Mouse (Mus musculus): ENCODE data around the gene Map3k3. TPM values are rescaled to one million over a fixed set of nuclear protein-coding genes. Genes with fewer than 3 reads are reported as not detected.
A peak's percentile ranks its signal among the peaks of the same experiment; 100 is the strongest.
"Not testable (repeated sequence)": the region's sequence is repeated elsewhere in the genome, so short reads cannot be mapped to it uniquely, and the experiment has no call there.

Map3k3 gene
- 10 to 100 TPM; 20.6 to 20.8 TPM for total RNA-seq (2021)
- long read RNA-seq, experiment 1, partial matches to known transcripts = 0 of 3 reads
- long read RNA-seq, experiment 1, other reads (novel, unspliced or antisense) = 3 of 3 reads
- long read RNA-seq, experiment 2, partial matches to known transcripts = 0 of 6 reads
- long read RNA-seq, experiment 2, other reads (novel, unspliced or antisense) = 4 of 6 reads

DNA sequence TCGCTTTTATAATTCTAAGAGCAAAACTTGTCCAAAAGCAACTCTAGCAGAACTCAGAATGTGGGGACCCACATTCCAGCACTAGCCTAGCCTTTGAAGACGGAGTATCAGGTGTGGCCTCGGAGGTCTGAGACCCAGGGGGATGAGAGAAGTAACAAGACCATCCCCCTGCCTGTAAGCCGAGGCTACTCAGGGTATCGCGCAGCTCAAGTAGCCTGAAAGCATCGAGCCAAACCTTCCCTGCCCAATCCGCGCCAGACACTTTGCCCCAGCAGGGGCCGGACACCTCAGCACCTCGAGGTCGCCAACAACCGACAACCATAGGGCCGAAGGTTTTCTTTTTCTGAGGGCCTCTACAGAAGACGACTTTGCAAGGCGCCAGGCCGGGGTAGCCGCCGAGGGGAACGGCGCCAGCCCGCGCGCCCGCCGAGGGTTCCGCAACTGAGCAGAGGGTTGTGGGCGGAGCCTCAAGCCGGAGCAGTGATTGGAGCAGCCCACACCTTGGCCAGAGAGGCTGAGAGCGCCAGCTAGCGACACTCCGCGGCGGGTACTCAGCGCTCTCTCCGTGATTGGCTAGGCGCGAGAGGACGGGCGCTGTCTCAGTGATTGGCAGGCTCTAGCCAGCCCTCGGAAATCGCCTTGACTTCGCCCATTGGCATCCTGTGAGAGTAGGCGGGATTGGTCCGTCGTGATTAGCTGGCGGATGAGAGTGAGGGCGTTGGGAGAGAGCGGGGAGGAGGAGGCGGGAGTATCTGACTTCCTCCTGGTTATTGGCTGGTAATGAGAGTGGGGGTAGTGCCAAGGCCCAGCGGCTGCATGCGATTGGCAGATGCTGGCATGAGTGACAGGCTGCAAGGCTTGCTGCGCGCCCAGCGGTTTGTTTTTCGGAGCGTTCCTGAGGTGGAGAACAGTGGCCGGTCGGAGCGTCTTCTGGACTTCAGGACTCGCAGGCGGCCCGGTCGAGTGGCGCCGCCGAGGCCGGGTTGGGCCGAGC lies at the start of gene Map3k3:
TSS of gene Map3k3 (plus strand) at position 906 of the 994 bp plus-strand sequence.
- intact Hi-C loops (cut with DNase I) = no loop called here
- peak; percentile 96 to 98 for DNase-seq

GRCm38 (mm10) chr11:106034986-106035385 lies 49.4 kb upstream of the Map3k3 start:
- no peak for DNase-seq
- intact Hi-C loops (cut with DNase I) = no loop called here

- intact Hi-C loops (cut with DNase I) = no loop called here
- peak; percentile 91 to 100 for DNase-seq
These were observed 47.6 kb upstream of the Map3k3 start, which contains the start of gene Dcaf7 for GRCm38 (mm10) chr11:106036548-106037417. Dcaf7 (plus strand) TSS chr11:106036872.

DNA sequence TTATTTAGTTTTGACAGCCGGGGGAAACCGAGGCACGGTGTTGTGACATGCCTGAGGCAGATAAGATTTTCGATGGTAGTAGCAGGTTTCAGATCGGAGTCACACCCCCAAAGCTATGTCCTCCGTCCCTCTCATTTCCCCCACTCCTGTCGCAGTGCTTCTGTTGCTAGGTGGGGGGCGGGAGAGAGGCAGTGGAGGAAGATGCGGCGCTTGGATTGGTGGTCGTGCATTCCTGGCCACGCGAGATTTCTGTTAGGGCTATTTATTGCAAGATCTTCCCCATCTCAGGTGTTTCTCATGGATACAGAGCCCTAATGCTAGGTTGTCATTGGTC lies 47.0 kb upstream of the Map3k3 start:
- intact Hi-C loops (cut with DNase I) = no loop called here
- no peak for DNase-seq

GRCm38 (mm10) chr11:106044349-106044748 lies 40.1 kb upstream of the Map3k3 start:
- intact Hi-C loops (cut with DNase I) = no loop called here
- DNase-seq = no peak

DNA sequence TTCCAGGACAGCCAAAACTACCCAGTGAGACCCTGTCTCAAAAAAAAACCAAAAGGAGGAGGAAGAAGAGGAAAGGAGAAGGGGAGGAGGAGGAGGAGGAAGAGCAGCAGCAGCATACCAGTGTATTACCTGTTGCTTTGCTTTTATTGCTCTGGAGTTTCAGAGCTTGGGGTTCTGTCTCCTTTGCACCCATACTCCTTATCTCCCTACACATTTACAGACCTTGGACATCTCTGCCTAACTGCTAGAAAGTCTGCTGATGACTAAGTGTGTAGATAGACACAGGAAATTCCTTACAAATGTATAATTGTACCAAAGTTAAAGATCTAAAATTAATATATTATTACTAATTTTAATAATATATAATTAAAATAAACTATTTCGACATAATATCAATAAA lies 39.2 kb upstream of the Map3k3 start:
- intact Hi-C loops (cut with DNase I) = no loop called here
- no peak for DNase-seq

DNA sequence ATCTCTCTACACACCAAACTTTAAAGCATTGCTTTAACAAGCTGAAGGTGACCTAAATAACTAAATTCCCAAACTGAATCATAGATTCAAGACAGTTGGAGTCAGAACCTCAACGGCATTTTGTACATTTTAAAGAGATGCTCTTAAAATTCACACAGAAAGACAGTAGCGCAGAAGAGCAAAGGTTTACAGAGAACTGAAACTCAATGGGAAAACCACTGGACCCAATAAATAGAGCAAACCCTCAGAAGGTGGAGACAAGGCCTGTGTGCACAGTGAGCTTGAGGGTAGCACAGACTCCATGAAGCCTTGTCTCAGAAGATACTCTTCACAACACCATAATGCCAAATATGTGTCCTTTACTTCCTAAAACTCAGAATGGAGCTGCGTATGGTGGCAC lies 38.6 kb upstream of the Map3k3 start:
- intact Hi-C loops (cut with DNase I) = no loop called here
- no peak for DNase-seq

GRCm38 (mm10) chr11:106046584-106046983 lies 37.8 kb upstream of the Map3k3 start:
- intact Hi-C loops (cut with DNase I) = no loop called here

DNA sequence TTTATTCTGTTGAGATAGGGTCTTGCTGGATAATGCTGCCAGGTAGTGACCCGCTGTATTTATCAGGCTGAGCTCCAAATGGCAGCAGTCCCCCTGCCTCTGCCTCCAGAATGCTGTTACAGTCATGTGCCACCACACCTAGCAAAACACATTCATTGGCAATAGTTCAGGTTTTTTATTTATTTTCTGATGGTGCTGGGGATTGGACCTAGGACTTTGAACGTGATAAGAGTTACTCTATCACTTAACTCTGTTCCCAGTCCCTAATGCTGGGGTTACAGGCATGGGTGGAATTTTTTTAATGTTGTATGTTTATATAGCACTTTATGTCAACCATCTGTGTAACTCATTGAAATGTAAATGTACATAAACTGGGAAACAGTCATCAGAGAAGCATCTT lies 30.5 kb upstream of the Map3k3 start:
- intact Hi-C loops (cut with DNase I) = no loop called here
- no peak for DNase-seq

More at GRCm38 (mm10) chr11:106046584-106046983, 37.8 kb upstream of the Map3k3 start:
- DNase-seq = no peak

DNA sequence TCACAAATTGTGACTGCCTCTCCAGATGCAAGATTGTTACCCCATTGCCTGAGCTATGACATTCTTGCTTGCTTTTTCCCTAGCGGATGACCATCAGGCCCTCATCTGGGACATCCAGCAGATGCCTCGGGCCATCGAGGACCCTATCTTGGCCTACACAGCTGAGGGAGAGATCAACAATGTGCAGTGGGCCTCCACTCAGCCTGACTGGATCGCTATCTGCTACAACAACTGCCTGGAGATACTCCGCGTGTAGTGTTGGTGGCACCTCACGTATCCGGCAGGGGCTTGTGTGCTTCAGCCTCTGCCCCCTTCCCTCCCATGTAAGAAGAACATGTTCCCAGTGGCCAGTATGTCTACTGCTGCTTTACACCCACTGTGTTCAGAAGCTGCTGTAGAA lies 29.8 kb upstream of the Map3k3 start:
- DNase-seq = no peak
- intact Hi-C loops (cut with DNase I) = no loop called here

DNA sequence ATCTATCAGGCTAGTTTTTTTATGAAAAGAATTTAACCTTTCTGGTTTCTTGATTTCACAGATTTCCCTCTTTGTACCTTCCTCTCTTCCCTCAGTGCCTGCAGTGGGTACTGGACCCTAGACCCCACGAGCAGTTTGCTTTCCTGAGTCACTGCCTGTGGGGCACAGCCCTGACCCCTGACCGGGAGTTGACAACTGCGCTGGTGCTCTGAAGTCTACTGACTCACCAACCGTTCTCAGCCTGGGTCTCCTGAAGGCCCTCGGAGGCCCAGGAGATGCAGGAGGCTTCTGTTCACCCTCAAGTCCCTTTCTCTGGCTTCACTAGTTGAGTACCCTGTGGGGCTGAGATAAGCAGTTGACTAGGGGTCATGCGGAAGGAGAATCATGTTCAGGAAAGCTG lies 29.1 kb upstream of the Map3k3 start:
- DNase-seq = no peak
- intact Hi-C loops (cut with DNase I) = no loop called here

DNA sequence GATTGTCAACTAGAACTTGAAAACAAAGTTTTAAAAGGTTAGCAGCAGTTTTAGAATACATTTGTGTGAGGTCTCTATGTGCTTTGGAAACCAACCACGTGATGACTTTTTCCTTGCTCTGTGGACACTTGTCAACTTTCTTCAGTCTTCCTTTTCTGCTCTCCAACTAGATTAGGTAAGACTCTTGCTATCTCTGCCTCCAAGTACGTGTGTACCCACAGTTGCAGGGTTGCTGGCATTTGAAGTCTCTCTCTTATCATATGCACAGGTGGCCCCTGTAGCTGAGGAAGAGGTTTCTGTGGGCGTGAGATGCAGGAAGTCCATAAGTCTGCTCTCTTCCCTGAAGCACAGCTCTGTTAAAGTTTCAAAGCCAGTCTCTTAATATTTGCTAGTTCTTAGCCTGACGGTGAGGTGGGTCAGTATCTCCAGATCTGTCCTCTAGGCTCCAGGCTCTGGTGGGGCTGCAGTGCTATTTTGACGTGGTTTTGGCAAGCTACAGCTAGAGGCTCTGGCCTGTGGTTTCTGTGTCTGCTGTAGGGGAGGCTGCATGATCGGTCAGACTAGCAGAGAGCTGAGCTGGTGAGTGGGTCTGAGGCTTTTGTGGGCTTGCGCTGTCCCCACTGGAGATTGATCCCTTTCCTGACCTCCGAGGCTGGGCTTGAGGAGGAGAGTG lies 27.5 kb upstream of the Map3k3 start:
- intact Hi-C loops (cut with DNase I) = no loop called here
- no peak for DNase-seq

GRCm38 (mm10) chr11:106058020-106058419 lies 26.4 kb upstream of the Map3k3 start:
- DNase-seq = no peak
- intact Hi-C loops (cut with DNase I) = no loop called here

- DNase-seq = no peak
- intact Hi-C loops (cut with DNase I) = no loop called here
These were observed 23.9 kb upstream of the Map3k3 start for GRCm38 (mm10) chr11:106060549-106060948.

DNA sequence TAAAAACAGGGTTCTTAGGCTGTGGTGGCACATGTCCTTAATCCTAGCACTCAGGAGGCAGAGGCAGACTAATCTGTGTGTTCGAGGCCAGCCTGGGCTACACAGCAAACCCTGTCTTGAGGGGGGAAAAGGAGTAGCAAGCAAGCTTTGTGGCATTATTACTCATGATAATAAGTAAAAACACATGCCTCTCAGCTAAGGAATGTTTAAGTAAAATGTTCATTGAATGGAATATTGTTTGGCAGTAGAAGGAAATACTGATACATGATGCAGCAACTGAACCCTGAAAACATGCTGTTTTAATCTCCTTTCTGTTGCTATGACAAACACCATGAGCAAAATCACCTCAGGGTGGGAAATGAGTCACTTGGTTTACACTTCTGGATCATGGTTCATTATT lies 23.1 kb upstream of the Map3k3 start:
- intact Hi-C loops (cut with DNase I) = no loop called here
- no peak for DNase-seq

DNA sequence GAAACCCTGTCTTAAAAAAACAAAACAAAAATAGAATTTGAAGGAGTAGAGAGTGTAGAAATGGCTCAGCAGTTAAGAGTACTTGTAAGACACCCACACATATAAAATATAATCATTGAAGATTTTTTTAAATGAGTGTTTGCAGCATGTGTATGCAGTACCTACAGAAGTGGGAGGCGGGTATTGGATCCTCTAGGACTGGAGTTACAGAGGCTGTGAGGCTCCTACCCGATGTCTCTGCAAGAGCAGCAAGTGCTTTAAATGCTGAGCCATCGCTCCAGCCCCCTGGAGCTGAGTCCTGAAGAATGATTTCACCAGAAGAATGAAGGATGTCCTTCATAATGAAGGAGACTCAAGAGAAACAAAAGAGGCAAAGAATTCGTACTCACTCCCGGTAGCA lies 20.7 kb upstream of the Map3k3 start:
- DNase-seq = no peak
- intact Hi-C loops (cut with DNase I) = no loop called here

GRCm38 (mm10) chr11:106065073-106065922 lies 19.1 kb upstream of the Map3k3 start:
- intact Hi-C loops (cut with DNase I) = no loop called here
- no peak for DNase-seq

- peak; percentile 93 for DNase-seq
- intact Hi-C loops (cut with DNase I) = no loop called here
These were observed 18.4 kb upstream of the Map3k3 start, which contains the start of gene Taco1 for GRCm38 (mm10) chr11:106065923-106066571. Taco1 (plus strand) TSS chr11:106066061.

- intact Hi-C loops (cut with DNase I) = not testable (repeated sequence)
- DNase-seq = peak in 1 of 2 experiments; percentile 13
These were observed 17.8 kb upstream of the Map3k3 start for GRCm38 (mm10) chr11:106066616-106067015.
